Mouse (Mus musculus) heart, postnatal 10 days (tissue): ENCODE measurements around the gene Atp6v1d. TPM values are rescaled to one million over a fixed set of nuclear protein-coding genes. Genes with fewer than 3 reads are reported as not detected.

Source experiments
- DNase-seq, 2 experiments: peaks; one replicate each; pipeline ENCODE4 v3.0.0; 2021
- intact Hi-C: fragments of 180-260 bp; cut with DNase I; formaldehyde crosslinking; loops from one replicate; pipeline ENCODE4 v1.15.1; 2025
- total RNA-seq, 2 experiments: library from RNA; stranded (reverse); gene quantifications; 2 replicates each; pipeline ENCODE4 v1.2.3; 2021

Atp6v1d gene
- total RNA-seq, 2 experiments from 2014 or later = 91.3 to 101 TPM

DNA sequence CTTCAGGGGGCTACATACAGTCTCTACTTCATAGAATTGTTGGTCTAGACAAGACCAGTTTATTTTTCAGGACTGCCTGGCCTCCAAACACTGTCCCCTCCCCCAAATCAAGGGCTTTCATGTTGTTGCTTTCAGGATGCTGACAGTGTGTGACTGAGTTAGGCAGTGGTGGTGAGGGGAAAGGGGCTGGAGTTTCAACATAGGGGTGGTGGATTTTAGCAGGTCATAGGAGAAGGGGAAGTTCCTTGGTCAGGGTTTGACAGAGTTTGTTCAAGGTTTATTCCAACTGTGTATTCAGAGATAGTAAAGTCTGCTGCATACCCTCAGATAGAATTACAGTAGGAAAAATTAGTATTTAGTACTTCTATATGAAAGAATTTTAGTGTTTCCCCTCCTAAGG is 59.6 kb downstream of the Atp6v1d start:
- intact Hi-C loops = no loop called here
- no peak for DNase-seq

DNA sequence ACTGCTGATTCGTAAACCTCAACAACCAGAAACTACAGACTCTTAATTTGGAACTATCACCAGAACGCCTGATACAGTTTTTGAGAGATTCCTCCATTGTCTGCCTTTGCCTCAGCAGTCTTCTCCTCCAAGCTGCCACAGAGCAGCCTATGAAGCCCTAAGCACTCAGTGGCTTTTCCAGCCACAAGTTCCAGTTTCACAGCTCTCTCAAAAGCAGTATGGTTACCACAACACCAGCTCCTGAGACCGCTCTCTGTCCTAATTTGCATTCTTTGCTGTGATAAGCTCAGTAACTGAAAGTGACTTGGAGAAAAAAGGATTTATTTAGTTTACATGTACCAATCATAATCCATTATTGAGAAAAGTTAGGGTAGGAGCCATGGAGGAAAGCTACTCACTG is 61.4 kb downstream of the Atp6v1d start:
- intact Hi-C loops = no loop called here
- no peak for DNase-seq

DNA sequence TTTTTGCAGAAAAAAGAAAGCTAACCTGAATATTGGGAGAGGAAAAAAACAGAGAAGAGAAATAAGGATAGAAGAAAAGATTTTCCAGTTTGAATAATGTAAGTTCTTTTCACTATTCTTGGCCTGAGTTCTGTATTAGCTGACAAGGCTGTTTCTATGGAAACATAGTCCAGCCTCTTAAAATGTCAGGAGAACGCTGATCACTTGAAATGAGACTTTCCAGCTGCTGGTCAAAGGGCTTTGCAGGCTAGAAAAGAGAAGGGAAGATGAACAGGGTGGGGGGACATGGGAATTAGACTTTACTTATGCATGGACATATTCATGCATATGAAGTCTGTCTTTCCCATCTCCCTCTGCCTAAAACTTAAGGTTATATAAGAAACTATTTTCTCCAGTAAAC is 67.2 kb downstream of the Atp6v1d start:
- intact Hi-C loops = no loop called here
- DNase-seq = peak; percentile 24 to 27

DNA sequence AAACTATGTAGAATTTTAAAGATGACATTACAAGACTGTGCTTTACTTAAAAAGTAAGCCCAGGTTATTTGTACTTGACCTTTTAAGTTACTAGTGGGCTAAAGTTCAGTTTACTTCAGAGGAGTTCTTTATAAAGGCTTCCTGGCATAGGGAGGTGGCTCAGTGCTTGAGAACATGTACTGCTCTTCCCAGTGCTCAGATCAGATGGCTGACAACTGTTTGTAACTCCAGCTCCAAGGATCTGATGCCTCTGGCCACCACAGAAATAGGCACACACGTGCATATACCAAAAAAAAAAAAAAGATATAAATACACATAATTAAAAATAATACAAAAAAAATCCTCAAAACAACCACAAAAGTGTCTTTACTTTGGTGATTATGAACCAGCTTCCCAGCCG is 70.6 kb downstream of the Atp6v1d start:
- intact Hi-C loops = no loop called here
- no peak for DNase-seq

Other genes starting within 250 kb of the Atp6v1d start
- gene Fam71d, start 170.1 kb downstream of the Atp6v1d start, total RNA-seq = under 1 TPM in 1 of 2 experiments, not detected in 1; 0.26 TPM
- gene Mpp5, start 112.7 kb downstream of the Atp6v1d start, total RNA-seq = 10 to 100 TPM; 16.0 to 16.5 TPM
- 10 to 100 TPM; 61.8 to 64.2 TPM for gene Eif2s1, start 181 bp upstream of the Atp6v1d start, total RNA-seq
- gene Plek2, start 45.3 kb upstream of the Atp6v1d start, total RNA-seq = under 1 TPM; 0.32 to 0.86 TPM
- 1 to 10 TPM; 3.4 to 6.7 TPM for gene Tmem229b, start 146.0 kb upstream of the Atp6v1d start, total RNA-seq
- gene Plekhh1, start 167.5 kb upstream of the Atp6v1d start, total RNA-seq = 10 to 100 TPM in 1 of 2 experiments, 1 to 10 TPM in 1; 6.7 to 19.2 TPM
- gene Pigh, start 228.0 kb upstream of the Atp6v1d start, total RNA-seq = 1 to 10 TPM; 3.3 to 5.4 TPM